Mouse (Mus musculus): ENCODE measurements at regions not wholly inside any gene's neighbourhood (a gene's known extent, or its start where the extent isn't known, plus 50 kb on each side); places are given as distances from the start of the nearest gene placed in this dataset.

DNA sequence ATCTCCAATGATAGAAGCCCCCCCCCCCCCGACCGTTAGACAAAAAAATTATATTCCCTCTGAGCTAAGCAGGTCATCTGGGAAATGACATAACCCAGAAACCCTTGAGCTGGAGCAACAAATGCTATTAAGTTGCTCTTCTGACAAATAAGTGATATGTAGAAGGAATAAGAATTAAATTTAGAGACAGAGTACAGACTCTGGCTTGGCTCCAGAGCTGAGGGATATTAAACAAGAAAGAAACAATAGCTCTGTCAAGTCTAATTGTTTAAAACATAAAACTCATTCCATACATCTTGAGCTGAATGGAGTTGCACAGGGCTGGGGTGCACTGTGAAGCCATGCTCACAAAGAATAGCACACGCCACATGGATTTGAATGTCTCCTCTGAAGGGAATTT lies 407.3 kb upstream of the Gm10306 start:
- Histone ChIP-seq H3K9me3 (ENCODE audit: low read length) (no peaks in the 10 kb centered on the region), H3K27ac (ENCODE audit: low read depth, low read length) (no peak overlapping the region), H3K4me3 (ENCODE audit: low read depth, low read length) (no peak overlapping the region), H3K27me3 (ENCODE audit: insufficient read depth, low read length) (no peaks in the 10 kb centered on the region), H3K4me1 (ENCODE audit: insufficient read depth, low read length) (no peaks in the 10 kb centered on the region; the same call in 1 of the 2 replicates), H3K4me2 (ENCODE audit: low read depth, low read length, poor library complexity, severe bottlenecking) (no peak overlapping the region), H3K9ac (replicated peaks; ENCODE audit: low read length, poor library complexity, severe bottlenecking) (no peak overlapping the region), H3K36me3 (ENCODE audit: insufficient read depth, low read length) (no peaks in the 10 kb centered on the region)
- 71% methylated on average over 3 of the region's 3 CpGs for WGBS
- TF ChIP-seq CTCF (IDR thresholded peaks at IDR 0.05), result no peak
- no peak for ATAC-seq (ENCODE audit: low FRiP score)
- no peak for DNase-seq (ENCODE audit: low spot score)

DNA sequence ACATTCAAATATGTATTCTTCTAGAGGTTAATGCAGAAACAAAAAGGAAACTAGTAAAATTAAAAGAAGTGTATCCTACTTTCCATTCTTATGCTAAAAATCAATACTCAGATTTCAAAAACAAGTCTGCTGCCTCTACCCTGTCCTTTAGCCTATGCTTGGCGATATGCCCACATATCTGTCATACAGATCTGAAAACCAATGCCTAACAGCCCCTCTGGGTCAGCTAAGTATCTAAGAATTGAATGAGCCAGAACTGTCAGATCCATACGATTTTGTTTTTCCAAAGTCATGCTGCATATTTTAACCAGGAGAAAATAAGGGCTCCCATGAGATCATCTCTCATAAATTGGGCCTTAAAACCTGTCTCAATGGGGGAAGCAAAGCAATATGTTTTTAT lies 395.7 kb upstream of the Gm10306 start:
- Histone ChIP-seq H3K9me3 (ENCODE audit: low read length) (no peaks in the 10 kb centered on the region), H3K9ac (replicated peaks; ENCODE audit: low read length, poor library complexity, severe bottlenecking) (no peak overlapping the region), H3K4me3 (ENCODE audit: low read depth, low read length) (no peak overlapping the region), H3K4me2 (ENCODE audit: low read depth, low read length, poor library complexity, severe bottlenecking) (no peak overlapping the region), H3K27ac (ENCODE audit: low read depth, low read length) (no peak overlapping the region), H3K36me3 (ENCODE audit: insufficient read depth, low read length) (no peaks in the 10 kb centered on the region), H3K27me3 (ENCODE audit: insufficient read depth, low read length) (no peaks in the 10 kb centered on the region), H3K4me1 (ENCODE audit: insufficient read depth, low read length) (no peaks in the 10 kb centered on the region)
- WGBS, result 48% methylated on average over 2 of the region's 2 CpGs
- no peak for TF ChIP-seq CTCF (IDR thresholded peaks at IDR 0.05)
- ATAC-seq (ENCODE audit: low FRiP score) (no peak), DNase-seq (ENCODE audit: low spot score) (no peak)

DNA sequence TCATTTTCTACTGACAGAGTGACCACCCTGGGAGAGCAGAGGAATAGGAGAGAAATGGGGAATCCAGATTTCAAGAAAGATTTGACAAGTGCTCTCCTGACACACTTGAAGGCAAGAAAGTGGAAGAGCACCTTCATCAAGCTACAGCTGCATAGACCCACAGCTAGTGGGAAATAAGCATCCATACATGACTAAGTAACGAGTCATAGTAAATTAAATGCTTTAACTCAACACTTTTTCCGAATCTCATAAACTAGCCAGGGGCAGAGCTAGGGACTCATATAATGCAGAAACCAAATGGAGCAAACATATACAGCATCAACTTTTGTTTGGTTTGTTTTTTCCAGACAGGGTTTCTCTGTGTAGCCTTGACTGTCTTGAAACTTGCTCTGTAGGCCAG lies 383.2 kb upstream of the Gm10306 start:
- no peaks in the 10 kb centered on the region for H3K27me3 ChIP-seq (ENCODE audit: insufficient read depth, low read length)
- ATAC-seq (ENCODE audit: low FRiP score) (no peak), DNase-seq (ENCODE audit: low spot score) (no peak)
- H3K9me3 ChIP-seq (ENCODE audit: low read length), result no peaks in the 10 kb centered on the region
- no peak overlapping the region for H3K4me2 ChIP-seq (ENCODE audit: low read depth, low read length, poor library complexity, severe bottlenecking)
- WGBS, result 95% methylated on average over 2 of the region's 2 CpGs
- H3K4me3 ChIP-seq (ENCODE audit: low read depth, low read length), result no peak overlapping the region
- no peak overlapping the region for H3K27ac ChIP-seq (ENCODE audit: low read depth, low read length)
- TF ChIP-seq CTCF (IDR thresholded peaks at IDR 0.05), result no peak
- H3K9ac ChIP-seq (replicated peaks; ENCODE audit: low read length, poor library complexity, severe bottlenecking), result no peak overlapping the region
- H3K4me1 ChIP-seq (ENCODE audit: insufficient read depth, low read length), result no peaks in the 10 kb centered on the region
- no peaks in the 10 kb centered on the region for H3K36me3 ChIP-seq (ENCODE audit: insufficient read depth, low read length)

DNA sequence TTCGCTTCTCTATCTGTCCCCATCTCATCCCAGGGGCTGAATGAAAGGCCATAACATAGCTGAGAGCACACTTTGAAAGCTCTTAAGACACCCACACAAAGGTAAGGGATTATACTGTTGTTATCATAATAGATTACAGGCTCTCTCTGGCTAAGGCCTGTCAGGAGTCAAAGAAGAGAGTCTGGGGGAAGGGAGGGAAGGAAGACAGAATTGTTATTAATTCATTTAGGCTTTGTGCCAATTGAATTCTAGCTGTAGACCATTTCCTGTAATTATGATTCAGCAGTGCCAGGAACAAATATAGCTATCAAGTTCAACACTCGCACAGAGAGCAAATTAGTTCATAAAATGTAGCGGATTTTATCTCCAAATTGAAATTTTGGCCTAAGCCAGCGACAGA lies 369.3 kb upstream of the Gm10306 start:
- Histone ChIP-seq H3K4me1 (ENCODE audit: insufficient read depth, low read length) (no peaks in the 10 kb centered on the region), H3K27ac (ENCODE audit: low read depth, low read length) (no peak overlapping the region), H3K27me3 (ENCODE audit: insufficient read depth, low read length) (no peaks in the 10 kb centered on the region), H3K36me3 (ENCODE audit: insufficient read depth, low read length) (no peaks in the 10 kb centered on the region), H3K4me2 (ENCODE audit: low read depth, low read length, poor library complexity, severe bottlenecking) (no peak overlapping the region), H3K9me3 (ENCODE audit: low read length) (no peaks in the 10 kb centered on the region), H3K9ac (replicated peaks; ENCODE audit: low read length, poor library complexity, severe bottlenecking) (no peak overlapping the region), H3K4me3 (ENCODE audit: low read depth, low read length) (no peak overlapping the region)
- 58% methylated on average over 4 of the region's 4 CpGs for WGBS
- no peak for ATAC-seq (ENCODE audit: low FRiP score)
- peak; percentile 8 for DNase-seq (ENCODE audit: low spot score)
- no peak for TF ChIP-seq CTCF (IDR thresholded peaks at IDR 0.05)

DNA sequence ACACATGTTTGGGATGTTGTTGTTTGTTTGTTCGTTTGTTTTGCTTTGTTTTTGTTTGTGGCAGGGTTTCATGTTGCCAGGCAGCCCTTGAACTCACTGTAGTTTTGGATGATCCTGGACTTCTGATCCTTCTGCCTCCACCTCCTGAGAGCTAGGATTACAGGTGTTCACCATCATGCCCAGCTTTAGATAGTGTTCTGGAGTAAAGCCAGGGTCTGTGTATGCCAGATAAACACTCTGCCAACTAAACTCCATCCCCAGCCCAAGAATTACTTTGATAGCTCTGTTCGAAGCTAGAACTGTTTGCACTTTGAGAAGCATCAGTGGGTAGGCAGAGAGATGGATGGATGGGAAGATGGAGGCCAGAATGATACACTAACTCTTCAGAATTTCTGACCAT lies 368.0 kb upstream of the Gm10306 start:
- H3K36me3 ChIP-seq (ENCODE audit: insufficient read depth, low read length), result no peaks in the 10 kb centered on the region
- H3K4me3 ChIP-seq (ENCODE audit: low read depth, low read length), result no peak overlapping the region
- H3K9me3 ChIP-seq (ENCODE audit: low read length), result no peaks in the 10 kb centered on the region
- H3K4me1 ChIP-seq (ENCODE audit: insufficient read depth, low read length), result no peaks in the 10 kb centered on the region
- ATAC-seq (ENCODE audit: low FRiP score) (no peak), DNase-seq (ENCODE audit: low spot score) (no peak)
- 65% methylated on average over 2 of the region's 2 CpGs for WGBS
- TF ChIP-seq CTCF (IDR thresholded peaks at IDR 0.05), result no peak
- no peak overlapping the region for H3K4me2 ChIP-seq (ENCODE audit: low read depth, low read length, poor library complexity, severe bottlenecking)
- H3K27ac ChIP-seq (ENCODE audit: low read depth, low read length), result no peak overlapping the region
- H3K9ac ChIP-seq (replicated peaks; ENCODE audit: low read length, poor library complexity, severe bottlenecking), result no peak overlapping the region
- no peaks in the 10 kb centered on the region for H3K27me3 ChIP-seq (ENCODE audit: insufficient read depth, low read length)

DNA sequence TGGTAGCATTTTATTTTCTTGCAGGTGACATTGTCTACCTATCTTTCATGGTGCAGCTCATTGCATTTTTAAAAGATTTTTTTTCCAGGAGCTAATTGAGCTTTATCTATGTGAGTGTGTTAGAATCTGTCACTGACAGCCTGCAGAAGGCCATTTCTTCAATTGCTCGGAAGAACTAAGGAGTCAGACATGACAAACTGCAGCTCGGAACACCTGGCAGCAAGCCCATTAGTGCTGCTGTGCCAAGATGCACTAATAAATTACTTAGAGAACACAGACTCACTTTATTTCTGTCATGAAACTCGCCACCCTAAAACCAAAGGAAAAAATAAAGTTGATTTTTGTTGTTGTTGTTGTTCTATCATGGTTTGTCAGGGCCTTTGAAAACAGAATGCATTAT lies 367.5 kb upstream of the Gm10306 start:
- no peak for ATAC-seq (ENCODE audit: low FRiP score)
- no peak overlapping the region for H3K27ac ChIP-seq (ENCODE audit: low read depth, low read length)
- TF ChIP-seq CTCF (IDR thresholded peaks at IDR 0.05), result no peak

DNA sequence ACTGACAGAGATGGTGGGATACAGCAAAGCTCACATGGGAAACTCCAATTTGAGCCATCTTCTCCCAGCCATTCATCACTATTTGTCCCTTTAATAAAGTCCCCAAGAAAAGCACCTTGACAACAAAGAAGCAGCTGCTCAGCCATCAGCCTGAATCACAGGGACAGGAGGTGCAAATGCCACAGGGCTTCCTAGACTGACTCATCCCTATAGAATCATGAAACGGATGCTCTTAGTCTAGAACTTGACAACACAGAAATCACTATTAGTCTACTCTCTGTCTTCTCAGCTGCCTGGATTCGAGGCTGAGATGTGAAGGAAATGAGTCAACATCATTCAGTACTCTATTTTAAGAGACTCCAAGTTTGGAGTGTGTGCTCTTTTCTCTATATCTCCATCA lies 365.4 kb upstream of the Gm10306 start:
- H3K27me3 ChIP-seq (ENCODE audit: insufficient read depth, low read length), result no peaks in the 10 kb centered on the region
- no peak for DNase-seq (ENCODE audit: low spot score)
- no peaks in the 10 kb centered on the region for H3K9me3 ChIP-seq (ENCODE audit: low read length)
- H3K36me3 ChIP-seq (ENCODE audit: insufficient read depth, low read length), result no peaks in the 10 kb centered on the region
- TF ChIP-seq CTCF (IDR thresholded peaks at IDR 0.05), result no peak
- H3K4me1 ChIP-seq (ENCODE audit: insufficient read depth, low read length), result no peaks in the 10 kb centered on the region
- H3K27ac ChIP-seq (ENCODE audit: low read depth, low read length), result no peak overlapping the region
- no peak overlapping the region for H3K4me3 ChIP-seq (ENCODE audit: low read depth, low read length)
- WGBS, result 80% methylated on average over 2 of the region's 2 CpGs
- H3K4me2 ChIP-seq (ENCODE audit: low read depth, low read length, poor library complexity, severe bottlenecking), result no peak overlapping the region
- H3K9ac ChIP-seq (replicated peaks; ENCODE audit: low read length, poor library complexity, severe bottlenecking), result no peak overlapping the region
- no peak for ATAC-seq (ENCODE audit: low FRiP score)

More for the DNA sequence above, 367.5 kb upstream of the Gm10306 start:
- no peak overlapping the region for H3K4me3 ChIP-seq (ENCODE audit: low read depth, low read length)
- no peaks in the 10 kb centered on the region for H3K27me3 ChIP-seq (ENCODE audit: insufficient read depth, low read length)
- peak; percentile 84 for DNase-seq (ENCODE audit: low spot score)
- H3K4me1 ChIP-seq (ENCODE audit: insufficient read depth, low read length), result no peaks in the 10 kb centered on the region
- H3K9me3 ChIP-seq (ENCODE audit: low read length), result no peaks in the 10 kb centered on the region
- no peak overlapping the region for H3K4me2 ChIP-seq (ENCODE audit: low read depth, low read length, poor library complexity, severe bottlenecking)
- WGBS, result 49% methylated on average over 3 of the region's 3 CpGs
- H3K36me3 ChIP-seq (ENCODE audit: insufficient read depth, low read length), result no peaks in the 10 kb centered on the region
- no peak overlapping the region for H3K9ac ChIP-seq (replicated peaks; ENCODE audit: low read length, poor library complexity, severe bottlenecking)

All from midbrain, postnatal 0 days (tissue).